Mouse (Mus musculus) kidney, adult 11 months (tissue): ENCODE data around the gene Zfp580.
"Not testable (repeated sequence)": the region's sequence is repeated elsewhere in the genome, so short reads cannot be mapped to it uniquely, and the experiment has no call there.

Source experiments
- DNase-seq: peaks from one replicate; pipeline ENCODE4 v3.0.0; 2022

Zfp580 gene

GRCm38 (mm10) chr7:5074984-5075383 is 23.6 kb downstream of the Zfp580 start:
- DNase-seq, result no peak

DNA sequence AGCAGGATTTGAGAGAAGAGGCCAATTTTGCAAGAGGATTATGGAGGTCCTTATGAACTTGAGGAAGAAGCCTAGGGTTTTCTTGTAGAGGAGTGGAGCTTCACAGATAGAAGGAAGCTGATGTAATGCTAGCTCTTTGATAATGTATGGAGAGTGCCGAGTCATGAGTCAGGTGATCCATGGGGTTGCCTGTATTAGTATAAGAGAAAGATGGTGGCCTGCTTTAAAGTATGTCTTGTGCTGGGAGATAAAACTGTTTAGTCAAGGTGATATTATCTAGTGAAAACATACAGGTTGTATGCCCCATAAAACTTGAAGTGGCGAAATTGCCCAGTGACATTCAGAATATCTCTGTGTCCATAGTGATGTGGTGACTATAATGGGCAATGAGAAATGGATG is 25.6 kb downstream of the Zfp580 start:
- no peak for DNase-seq

DNA sequence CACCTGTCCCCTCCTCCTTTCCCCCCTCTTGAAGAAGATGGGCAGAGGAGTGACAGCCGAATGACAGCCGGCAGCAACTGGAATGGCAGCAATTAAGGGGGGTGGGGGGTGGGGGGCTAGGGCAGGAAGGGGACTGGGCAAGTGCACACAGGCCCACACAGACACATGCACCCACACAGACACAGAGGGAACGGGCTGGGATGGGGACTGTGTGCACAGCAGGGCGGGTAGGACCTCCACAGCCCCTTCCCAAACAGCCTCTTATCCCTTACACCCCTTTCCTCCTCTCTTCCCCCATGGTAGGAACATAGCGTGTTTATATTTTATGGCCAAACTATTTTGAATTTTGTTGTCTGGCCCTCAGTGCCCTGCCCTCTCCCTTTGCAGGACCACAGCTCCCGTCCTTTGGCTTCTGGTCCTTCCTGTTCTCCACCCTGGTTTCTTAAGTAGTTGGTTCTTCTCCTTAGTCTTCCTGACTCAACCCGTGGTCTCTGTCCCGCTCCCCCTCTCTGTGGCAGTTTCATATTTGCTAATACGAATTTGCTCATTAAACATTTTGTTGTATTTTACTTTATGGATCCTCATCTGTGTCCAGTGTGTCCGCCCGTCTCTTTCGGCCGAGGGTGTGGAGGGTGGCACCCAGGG is 28.1 kb downstream of the Zfp580 start:
- DNase-seq, result not testable (repeated sequence)

GRCm38 (mm10) chr7:5080010-5080751 is 28.8 kb downstream of the Zfp580 start, which contains the start of gene Epn1:
Gene Epn1 (plus strand): TSS chr7:5080235.
- DNase-seq, result peak; percentile 94

- DNase-seq, result no peak
Measured at GRCm38 (mm10) chr7:5080815-5081214, 29.5 kb downstream of the Zfp580 start.

DNA sequence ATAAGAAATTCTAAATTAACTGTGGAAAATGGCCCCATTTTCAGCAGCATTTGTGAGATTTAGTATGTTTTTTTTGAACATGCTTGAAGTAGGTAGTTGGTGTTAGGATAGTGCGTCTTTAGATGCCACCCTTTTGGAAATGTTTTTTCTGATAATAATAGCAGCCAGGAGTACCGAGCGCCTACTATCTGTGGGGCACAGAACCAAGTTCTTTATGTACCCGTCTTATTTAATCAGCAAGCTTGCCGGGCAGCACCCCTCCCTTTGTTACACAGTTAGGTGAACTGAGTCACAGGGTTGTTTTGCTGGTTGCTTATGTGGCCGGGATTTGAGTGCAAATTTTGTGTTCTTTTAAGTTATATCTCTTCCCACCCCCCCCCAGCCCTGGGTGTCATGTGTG is 29.9 kb downstream of the Zfp580 start:
- DNase-seq, result no peak

GRCm38 (mm10) chr7:5081939-5082338 is 30.6 kb downstream of the Zfp580 start:
- DNase-seq, result no peak

DNA sequence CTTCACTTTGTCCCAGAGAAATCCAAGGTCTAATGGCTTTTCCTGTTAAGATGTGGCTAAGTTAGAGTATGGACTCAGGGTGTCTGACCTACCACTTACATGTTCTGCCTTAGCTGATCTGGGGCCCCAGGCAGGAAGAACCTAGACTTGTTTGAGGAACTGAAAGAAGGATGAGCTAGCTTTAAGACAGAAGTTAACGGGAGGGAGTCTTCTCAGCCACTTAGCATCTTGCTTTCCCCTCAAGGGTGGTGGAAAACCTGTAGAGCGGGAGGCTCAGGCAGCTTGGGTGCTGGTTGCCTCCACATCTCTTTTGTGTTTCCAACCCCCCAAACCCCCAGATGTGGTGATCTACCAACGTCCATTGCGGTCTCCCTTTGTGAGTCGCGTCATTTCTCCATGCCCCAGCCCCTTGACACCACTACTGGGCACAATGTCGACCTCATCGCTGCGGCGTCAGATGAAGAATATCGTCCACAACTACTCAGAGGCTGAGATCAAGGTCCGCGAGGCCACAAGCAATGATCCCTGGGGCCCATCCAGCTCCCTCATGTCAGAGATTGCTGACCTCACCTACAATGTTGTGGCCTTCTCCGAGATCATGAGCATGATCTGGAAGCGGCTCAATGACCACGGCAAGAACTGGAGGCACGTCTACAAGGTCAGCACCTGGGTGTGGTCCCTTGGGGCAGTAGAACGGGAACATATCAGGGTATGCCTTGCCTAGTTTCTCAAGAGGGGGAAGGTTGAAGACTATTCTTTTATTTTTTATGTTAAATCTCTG is 32.2 kb downstream of the Zfp580 start:
- peak; percentile 76 for DNase-seq

DNA sequence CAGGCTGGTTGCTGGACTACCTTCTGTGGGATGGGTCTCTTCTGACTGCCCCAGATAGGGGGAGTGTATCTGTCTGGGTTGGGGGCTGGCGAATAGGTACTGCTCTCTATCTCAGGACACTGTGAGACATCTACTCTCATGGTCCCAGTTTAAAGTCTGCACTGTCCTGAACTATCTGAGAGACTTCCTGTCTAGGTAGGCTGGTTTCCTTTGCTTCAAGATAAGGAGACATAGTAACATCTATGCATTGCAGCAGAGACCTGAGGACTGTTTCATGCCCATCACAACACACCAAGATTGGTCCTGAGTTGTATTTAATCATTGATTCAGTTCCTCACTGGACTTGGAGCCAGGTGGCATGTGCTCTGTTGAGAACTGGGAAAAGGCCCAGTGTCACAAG is 34.2 kb downstream of the Zfp580 start:
- DNase-seq, result no peak

DNA sequence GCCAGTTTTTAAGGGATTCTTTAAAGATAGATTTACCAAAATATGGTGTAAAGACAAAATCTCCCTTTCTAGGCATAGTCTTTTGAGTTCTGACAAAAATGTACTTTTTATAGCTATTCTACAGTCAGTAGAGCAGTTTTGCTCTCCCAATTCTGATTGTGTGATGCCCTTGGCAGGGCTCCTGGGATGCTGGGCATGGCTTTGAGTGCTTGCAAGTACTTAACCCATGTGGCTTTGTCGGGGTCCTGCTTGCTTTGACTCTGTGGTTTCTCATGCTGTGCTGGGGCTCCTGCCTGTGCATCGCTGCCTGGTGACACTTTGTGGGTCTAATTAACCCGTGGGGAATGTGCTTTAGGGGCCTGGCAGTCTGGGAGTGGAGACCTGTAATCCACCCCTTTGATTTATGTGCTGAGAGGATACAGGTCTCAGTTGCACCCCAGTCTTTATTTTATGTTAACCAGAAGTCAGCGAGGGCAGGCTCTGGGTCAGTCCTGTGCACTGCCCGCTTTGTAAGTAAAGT is 35.6 kb downstream of the Zfp580 start:
- DNase-seq, result no peak

DNA sequence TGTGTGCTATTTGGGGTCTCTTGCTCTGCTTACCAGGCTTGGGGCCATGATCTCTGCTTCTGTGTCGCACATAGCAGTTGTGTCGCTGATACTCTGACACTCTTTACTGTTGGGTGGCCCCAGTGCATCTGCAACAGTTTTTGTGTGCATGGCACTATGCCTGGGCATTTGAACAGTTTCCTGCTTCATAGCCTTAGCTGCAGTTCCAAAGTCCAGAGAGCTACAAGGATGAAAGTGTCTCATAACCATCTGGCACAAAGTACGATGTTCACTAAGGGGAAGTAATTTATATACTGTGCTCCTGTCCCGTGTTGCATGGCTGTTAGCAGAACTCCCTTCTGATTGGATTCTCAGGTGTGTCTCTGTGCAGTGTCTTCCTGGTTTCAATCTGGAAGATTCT is 36.5 kb downstream of the Zfp580 start:
- DNase-seq, result peak; percentile 59

DNA sequence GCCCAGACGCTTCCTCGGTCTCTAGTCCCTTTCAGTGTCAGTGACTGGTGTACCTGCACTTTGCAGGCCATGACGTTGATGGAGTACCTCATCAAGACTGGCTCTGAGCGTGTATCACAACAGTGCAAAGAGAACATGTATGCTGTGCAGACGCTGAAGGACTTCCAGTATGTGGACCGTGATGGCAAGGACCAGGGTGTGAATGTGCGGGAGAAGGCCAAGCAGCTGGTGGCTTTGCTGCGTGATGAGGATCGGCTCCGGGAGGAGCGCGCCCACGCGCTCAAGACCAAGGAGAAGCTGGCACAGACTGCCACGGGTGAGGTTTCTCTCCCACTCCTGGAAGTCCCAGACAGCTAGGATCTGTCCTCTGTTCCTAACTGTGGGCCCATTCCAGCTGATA is 38.5 kb downstream of the Zfp580 start:
- no peak for DNase-seq

DNA sequence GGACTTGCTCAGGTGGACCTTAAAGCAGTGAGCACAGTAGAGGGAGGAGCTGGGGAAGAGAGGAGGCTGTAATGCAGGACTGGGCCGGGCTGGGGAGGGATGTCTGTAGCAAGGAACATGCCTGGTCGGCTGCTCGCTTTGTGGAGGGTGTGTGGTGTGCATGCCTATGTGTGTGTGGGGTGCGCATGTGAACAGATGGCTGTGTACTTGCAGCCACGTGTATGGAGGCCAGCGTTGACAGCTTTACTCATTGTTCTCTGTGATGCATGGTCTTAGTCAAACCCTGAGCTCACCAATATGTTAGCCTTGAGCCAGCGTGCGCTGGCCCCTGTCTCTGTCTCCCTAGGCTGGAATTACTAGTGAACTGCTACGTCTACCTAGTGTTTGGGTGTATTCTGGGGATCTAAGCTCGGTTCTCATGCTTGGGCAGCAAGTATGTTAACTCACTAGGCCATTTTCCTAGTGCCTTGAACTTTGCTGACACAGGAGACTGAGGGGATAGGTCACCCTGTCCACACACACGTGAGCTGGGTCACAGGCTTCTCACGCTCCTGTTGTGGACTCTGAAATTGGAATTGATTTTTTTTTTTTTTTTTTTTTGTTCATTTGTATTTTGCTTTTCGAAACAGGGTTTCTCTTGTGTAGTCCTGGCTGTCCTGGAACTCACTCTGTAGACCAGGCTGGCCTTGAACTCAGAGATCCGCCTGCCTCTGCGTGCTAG is 39.8 kb downstream of the Zfp580 start:
- no peak for DNase-seq

DNA sequence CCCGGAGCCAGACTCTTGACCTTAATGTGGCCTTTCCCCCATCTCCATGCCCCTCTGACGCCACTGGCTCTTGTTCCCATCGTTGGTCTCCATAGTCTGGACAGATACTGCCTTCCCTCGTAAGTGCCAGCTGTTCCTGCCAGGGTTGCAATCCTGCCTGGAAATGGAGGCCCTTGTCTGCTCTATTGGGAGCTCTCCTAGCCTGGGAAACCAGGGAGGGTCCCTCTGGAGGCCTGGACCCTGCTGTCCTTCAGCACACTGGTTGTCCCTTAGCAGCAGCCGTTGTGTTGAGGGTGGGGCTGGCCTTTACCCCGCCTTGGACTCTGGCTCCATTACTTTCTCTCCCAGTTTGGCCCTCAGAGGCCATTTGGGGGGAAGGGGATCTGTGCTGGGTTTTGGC is 41.0 kb downstream of the Zfp580 start:
- DNase-seq, result no peak

DNA sequence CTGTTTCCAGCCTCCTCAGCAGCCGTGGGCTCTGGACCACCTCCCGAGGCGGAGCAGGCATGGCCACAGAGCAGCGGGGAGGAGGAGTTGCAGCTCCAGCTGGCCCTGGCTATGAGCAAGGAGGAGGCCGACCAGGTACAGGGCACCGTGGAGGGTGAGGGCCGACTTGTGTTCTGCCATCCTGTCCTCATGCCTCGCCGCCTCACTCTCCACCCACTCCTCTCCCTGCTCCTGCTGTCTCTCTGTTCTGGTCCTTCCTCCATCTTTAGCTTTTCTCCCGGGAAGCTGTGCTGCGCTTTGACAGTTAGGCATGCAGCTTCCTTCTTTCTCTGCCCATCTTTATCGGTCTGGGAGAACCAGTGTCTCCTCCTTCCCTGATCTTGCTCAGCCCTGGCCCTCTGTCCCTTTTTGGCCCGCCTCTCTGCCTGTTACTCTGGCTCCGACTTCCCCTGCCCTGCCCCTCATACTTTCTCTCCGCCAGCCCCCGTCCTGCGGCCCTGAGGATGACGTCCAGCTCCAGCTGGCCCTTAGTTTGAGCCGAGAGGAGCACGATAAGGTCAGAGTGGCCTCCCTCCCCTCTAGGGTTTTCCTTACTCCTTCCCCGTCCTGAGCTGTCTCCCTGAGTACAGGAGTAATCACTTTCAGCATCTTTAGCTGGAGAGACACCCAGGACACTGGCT is 41.6 kb downstream of the Zfp580 start:
- DNase-seq, result no peak

- DNase-seq, result no peak
Measured at GRCm38 (mm10) chr7:5098769-5099168, 47.4 kb downstream of the Zfp580 start.

DNA sequence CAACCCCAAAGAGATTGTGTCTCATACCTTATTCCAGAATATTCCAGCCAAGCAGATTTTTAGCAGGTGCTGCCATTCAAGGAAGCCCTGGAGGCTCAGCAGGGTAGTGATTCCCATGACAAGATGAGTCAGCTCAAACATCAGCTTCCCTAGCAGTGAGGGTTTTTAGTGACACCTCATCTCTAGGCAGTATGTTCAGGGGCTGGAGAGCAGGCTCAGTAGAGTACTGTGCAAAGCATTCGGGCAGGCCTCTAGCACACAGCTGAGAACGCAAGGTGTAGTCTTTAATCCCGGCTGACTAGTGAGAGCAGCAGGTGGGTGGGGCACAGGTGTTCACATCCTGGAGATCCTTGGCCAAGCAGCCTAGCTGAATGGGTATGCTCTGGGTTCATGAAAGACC is 48.5 kb downstream of the Zfp580 start:
- DNase-seq, result no peak

DNA sequence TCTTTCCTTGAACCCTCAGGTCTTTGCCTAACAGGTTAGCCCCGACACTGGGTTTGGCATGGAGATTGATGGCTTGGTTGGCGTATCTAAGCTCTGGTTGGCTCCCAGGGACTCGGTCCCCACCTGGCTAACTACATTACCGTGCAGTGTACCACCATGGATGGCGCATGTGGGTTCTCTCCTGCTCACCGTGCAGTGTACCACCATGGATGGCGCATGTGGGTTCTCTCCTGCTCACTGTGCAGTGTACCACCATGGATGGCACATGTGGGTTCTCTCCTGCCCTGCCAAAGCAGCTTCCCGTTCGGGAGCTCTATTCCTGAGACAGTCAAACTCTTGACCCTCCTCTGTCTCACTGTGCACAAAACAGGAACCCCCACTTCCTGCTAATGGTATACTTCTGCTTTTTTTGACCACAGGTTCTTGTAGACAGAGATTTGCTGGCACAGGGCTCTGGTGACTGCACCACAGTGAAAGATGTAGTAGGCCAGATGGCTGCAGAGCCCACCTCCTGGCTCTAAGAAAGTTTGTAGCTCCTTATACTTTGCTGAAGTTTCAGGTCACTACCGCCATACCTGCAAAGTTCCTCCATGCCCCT is 49.8 kb downstream of the Zfp580 start:
- DNase-seq, result no peak

DNA sequence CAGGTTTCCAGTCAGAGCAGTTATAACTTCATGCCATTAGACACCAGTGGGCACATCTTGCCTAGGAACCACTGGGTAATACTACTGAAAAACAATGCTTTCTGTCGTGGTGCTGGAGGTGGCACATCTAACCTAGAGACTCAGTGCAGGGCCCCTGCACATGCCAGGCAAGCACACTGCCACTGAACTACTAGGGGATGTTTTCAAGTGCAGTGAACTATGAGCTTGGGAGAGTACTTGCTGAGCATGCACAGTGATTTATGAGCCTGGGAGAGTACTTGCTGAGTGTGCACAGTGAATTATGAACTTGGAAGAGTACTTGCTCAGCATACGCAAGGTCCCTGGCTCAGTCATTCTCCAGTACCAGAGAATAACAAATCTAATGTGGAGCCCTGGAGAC is 51.2 kb downstream of the Zfp580 start:
- peak; percentile 27 for DNase-seq
